Mouse (Mus musculus): ENCODE measurements around the gene Zc3h6. TPM values are rescaled to one million over a fixed set of nuclear protein-coding genes. Genes with fewer than 3 reads are reported as not detected.
A peak's percentile ranks its signal among the peaks of the same experiment; 100 is the strongest.
"Not testable (repeated sequence)": the region's sequence is repeated elsewhere in the genome, so short reads cannot be mapped to it uniquely, and the experiment has no call there.

Gene Zc3h6
- polyA plus RNA-seq, 1 experiment from 2014 or later, result 5.2 TPM

- Histone ChIP-seq H3K27ac (peak within 1 kb of the TSS; percentile 100), H3K9ac (replicated peaks) (peak within 1 kb of the TSS; percentile 98), H3K4me1 (replicated peaks) (peaks cover 15% of the 10 kb centered on the region), H3K9me3 (no peaks in the 10 kb centered on the region), H3K27me3 (no peaks in the 10 kb centered on the region), H3K36me3 (no peaks in the 10 kb centered on the region), H3K4me2 (replicated peaks) (peak within 1 kb of the TSS; percentile 56), H3K4me3 (replicated peaks) (peak within 1 kb of the TSS; percentile 85)
- ATAC-seq, result peak; percentile 81
- WGBS, result under 1% methylated on average over 70 of the region's 80 CpGs
Observed at GRCm38 (mm10) chr2:128967661-128968441, 649 bp downstream of the Zc3h6 start, which contains the start of gene Gm10762. Gm10762 (minus strand) TSS chr2:128967725.

- H3K9me3 ChIP-seq, result no peaks in the 10 kb centered on the region
- H3K9ac ChIP-seq (replicated peaks), result peak overlapping the region; percentile 98
- peak overlapping the region; percentile 100 for H3K27ac ChIP-seq
- H3K36me3 ChIP-seq, result no peaks in the 10 kb centered on the region
- H3K4me3 ChIP-seq (replicated peaks), result peak overlapping the region; percentile 85
- H3K27me3 ChIP-seq, result no peaks in the 10 kb centered on the region
- peaks cover 15% of the 10 kb centered on the region for H3K4me1 ChIP-seq (replicated peaks)
- H3K4me2 ChIP-seq (replicated peaks), result peak overlapping the region; percentile 55
- ATAC-seq, result no peak
Observed at GRCm38 (mm10) chr2:128968475-128969083, 1.4 kb downstream of the Zc3h6 start.

- no peak for ATAC-seq
- H3K27ac ChIP-seq, result no peak overlapping the region
- H3K9me3 ChIP-seq, result no peaks in the 10 kb centered on the region
- H3K36me3 ChIP-seq, result no peaks in the 10 kb centered on the region
- H3K9ac ChIP-seq (replicated peaks), result no peak overlapping the region
- H3K4me3 ChIP-seq (replicated peaks), result no peak overlapping the region
- H3K27me3 ChIP-seq, result no peaks in the 10 kb centered on the region
- H3K4me1 ChIP-seq (replicated peaks), result peaks cover 6% of the 10 kb centered on the region
- no peak overlapping the region for H3K4me2 ChIP-seq (replicated peaks)
Observed at GRCm38 (mm10) chr2:128972301-128972700, 5.1 kb downstream of the Zc3h6 start.

- no peak overlapping the region for H3K27ac ChIP-seq
Observed at GRCm38 (mm10) chr2:128975572-128975971, 8.4 kb downstream of the Zc3h6 start.

GRCm38 (mm10) chr2:128984746-128985145, 17.5 kb downstream of the Zc3h6 start:
- ATAC-seq, result no peak
- no peak overlapping the region for H3K4me2 ChIP-seq (replicated peaks)
- 92% methylated on average over 3 of the region's 3 CpGs for WGBS
- H3K4me1 ChIP-seq (replicated peaks), result peaks cover 4% of the 10 kb centered on the region; the same call in 1 of the 2 replicates
- H3K27me3 ChIP-seq, result no peaks in the 10 kb centered on the region
- H3K27ac ChIP-seq, result no peak overlapping the region
- H3K4me3 ChIP-seq (replicated peaks), result no peak overlapping the region
- no peaks in the 10 kb centered on the region for H3K36me3 ChIP-seq
- no peaks in the 10 kb centered on the region for H3K9me3 ChIP-seq
- no peak overlapping the region for H3K9ac ChIP-seq (replicated peaks)

More at GRCm38 (mm10) chr2:128975572-128975971, 8.4 kb downstream of the Zc3h6 start:
- Histone ChIP-seq H3K4me2 (replicated peaks) (no peak overlapping the region), H3K9ac (replicated peaks) (no peak overlapping the region), H3K4me3 (replicated peaks) (no peak overlapping the region), H3K27me3 (no peaks in the 10 kb centered on the region), H3K36me3 (no peaks in the 10 kb centered on the region), H3K4me1 (replicated peaks) (no peaks in the 10 kb centered on the region), H3K9me3 (no peaks in the 10 kb centered on the region)
- 86% methylated on average over 4 of the region's 4 CpGs for WGBS
- ATAC-seq, result no peak

- no peak overlapping the region for H3K4me3 ChIP-seq (replicated peaks)
- H3K27ac ChIP-seq, result no peak overlapping the region
- ATAC-seq, result no peak
- H3K4me2 ChIP-seq (replicated peaks), result no peak overlapping the region
- H3K9me3 ChIP-seq, result no peaks in the 10 kb centered on the region
- H3K27me3 ChIP-seq, result no peaks in the 10 kb centered on the region
- H3K4me1 ChIP-seq (replicated peaks), result no peaks in the 10 kb centered on the region
- no peak overlapping the region for H3K9ac ChIP-seq (replicated peaks)
- no peaks in the 10 kb centered on the region for H3K36me3 ChIP-seq
Observed at GRCm38 (mm10) chr2:129004872-129005271, 37.7 kb downstream of the Zc3h6 start.

- 75% methylated on average over 4 of the region's 4 CpGs for WGBS
- Histone ChIP-seq H3K27ac (no peak overlapping the region), H3K9me3 (no peaks in the 10 kb centered on the region), H3K27me3 (no peaks in the 10 kb centered on the region), H3K4me3 (replicated peaks) (no peak overlapping the region), H3K36me3 (no peaks in the 10 kb centered on the region), H3K9ac (replicated peaks) (no peak overlapping the region), H3K4me2 (replicated peaks) (no peak overlapping the region), H3K4me1 (replicated peaks) (no peaks in the 10 kb centered on the region)
- no peak for ATAC-seq
Observed at GRCm38 (mm10) chr2:129006194-129006749, 39.1 kb downstream of the Zc3h6 start.

- 84% methylated on average over 2 of the region's 2 CpGs for WGBS
- not testable (repeated sequence) for H3K4me1 ChIP-seq (replicated peaks); H3K4me3 ChIP-seq (replicated peaks); ATAC-seq; H3K27ac ChIP-seq; H3K4me2 ChIP-seq (replicated peaks); H3K36me3 ChIP-seq; H3K27me3 ChIP-seq; H3K9ac ChIP-seq (replicated peaks); H3K9me3 ChIP-seq
Observed at GRCm38 (mm10) chr2:129008867-129009266, 41.7 kb downstream of the Zc3h6 start.

- H3K27me3 ChIP-seq, result no peaks in the 10 kb centered on the region
- peaks cover 19% of the 10 kb centered on the region for H3K36me3 ChIP-seq
- H3K4me1 ChIP-seq (replicated peaks), result no peaks in the 10 kb centered on the region
- no peak overlapping the region for H3K27ac ChIP-seq
- ATAC-seq, result no peak
- 84% methylated on average over 2 of the region's 2 CpGs for WGBS
- H3K9ac ChIP-seq (replicated peaks), result no peak overlapping the region
- no peak overlapping the region for H3K4me3 ChIP-seq (replicated peaks)
- H3K4me2 ChIP-seq (replicated peaks), result no peak overlapping the region
- H3K9me3 ChIP-seq, result no peaks in the 10 kb centered on the region
Observed at GRCm38 (mm10) chr2:129020106-129020505, 52.9 kb downstream of the Zc3h6 start.

- no peak overlapping the region for H3K9ac ChIP-seq (replicated peaks)
- no peak overlapping the region for H3K27ac ChIP-seq
- 82% methylated on average over 9 of the region's 9 CpGs for WGBS
- H3K4me1 ChIP-seq (replicated peaks), result no peaks in the 10 kb centered on the region
- H3K36me3 ChIP-seq, result no peaks in the 10 kb centered on the region
- H3K4me2 ChIP-seq (replicated peaks), result no peak overlapping the region
- H3K4me3 ChIP-seq (replicated peaks), result no peak overlapping the region
- H3K9me3 ChIP-seq, result no peaks in the 10 kb centered on the region
- ATAC-seq, result no peak
- no peaks in the 10 kb centered on the region for H3K27me3 ChIP-seq
Observed at GRCm38 (mm10) chr2:129024820-129025219, 57.6 kb downstream of the Zc3h6 start.

- WGBS, result 83% methylated on average over 5 of the region's 5 CpGs
- no peaks in the 10 kb centered on the region for H3K9me3 ChIP-seq
- peaks cover 14% of the 10 kb centered on the region for H3K4me1 ChIP-seq (replicated peaks)
- no peak overlapping the region for H3K27ac ChIP-seq
- peaks cover 34% of the 10 kb centered on the region for H3K27me3 ChIP-seq
- H3K9ac ChIP-seq (replicated peaks), result no peak overlapping the region
- no peaks in the 10 kb centered on the region for H3K36me3 ChIP-seq
- no peak overlapping the region for H3K4me3 ChIP-seq (replicated peaks)
- H3K4me2 ChIP-seq (replicated peaks), result no peak overlapping the region
- ATAC-seq, result no peak
Observed at GRCm38 (mm10) chr2:129035381-129035780, 68.2 kb downstream of the Zc3h6 start.

GRCm38 (mm10) chr2:129038426-129038936, 71.3 kb downstream of the Zc3h6 start:
- Histone ChIP-seq H3K27ac (0 out of 2 replicates have a peak overlapping the region, but pooled peaks have one; percentile 31), H3K4me1 (replicated peaks) (peaks cover 14% of the 10 kb centered on the region), H3K4me2 (replicated peaks) (peak overlapping the region; percentile 90), H3K27me3 (peaks cover 38% of the 10 kb centered on the region), H3K36me3 (no peaks in the 10 kb centered on the region), H3K9me3 (no peaks in the 10 kb centered on the region), H3K4me3 (replicated peaks) (peak overlapping the region; percentile 49), H3K9ac (replicated peaks) (peak overlapping the region; percentile 73)
- 27% methylated on average over 15 of the region's 15 CpGs for WGBS
- ATAC-seq, result no peak; the same call in 1 of the 2 replicates

All from midbrain, embryonic 13.5 days (tissue).